Mouse (Mus musculus) megakaryocyte, embryonic 14.5 days (primary cell): ENCODE data around the gene Dars.

Experiments
- FLI1 ChIP-seq: IDR thresholded peaks from 2 replicates; pipeline ENCODE4 v1.6.1; 2012; ENCODE audit warnings: low read length, inconsistent platforms, mixed read lengths
- GATA1 ChIP-seq: IDR thresholded peaks from 3 replicates; pipeline ENCODE4 v1.6.1; 2012; ENCODE audit warnings: mixed read lengths, low read length, inconsistent platforms, borderline replicate concordance

GRCm38 (mm10) chr1:128438526-128438925 is 21.4 kb upstream of the Dars start:
- TF ChIP-seq FLI1 (no peak), GATA1 (no peak)
